Mouse (Mus musculus) liver, adult (tissue): ENCODE results near the gene Tmprss13.

ENCODE experiments used
- GATA4 ChIP-seq: IDR thresholded peaks from 2 replicates; pipeline ENCODE4 v1.6.1; 2014; ENCODE audit warnings: mild to moderate bottlenecking, low read length; ENCODE audit not compliant: insufficient replicate concordance

Tmprss13 gene

GRCm38 (mm10) chr9:45318855-45319254, at the start of gene Tmprss13:
Gene Tmprss13 (plus strand): TSS chr9:45319100.
- TF ChIP-seq GATA4, result no peak

GRCm38 (mm10) chr9:45272213-45272612, 46.7 kb upstream of the Tmprss13 start:
- TF ChIP-seq GATA4, result no peak

- TF ChIP-seq GATA4, result no peak
These were observed 44.7 kb upstream of the Tmprss13 start for GRCm38 (mm10) chr9:45274218-45274617.

- TF ChIP-seq GATA4, result no peak
These were observed 44.3 kb upstream of the Tmprss13 start for GRCm38 (mm10) chr9:45274635-45275034.

- TF ChIP-seq GATA4, result no peak
These were observed 38.8 kb upstream of the Tmprss13 start for GRCm38 (mm10) chr9:45280059-45280458.

GRCm38 (mm10) chr9:45280891-45281290, 38.0 kb upstream of the Tmprss13 start:
- TF ChIP-seq GATA4, result no peak

GRCm38 (mm10) chr9:45282466-45282865, 36.4 kb upstream of the Tmprss13 start:
- no peak for TF ChIP-seq GATA4

- no peak for TF ChIP-seq GATA4
These were observed 27.3 kb upstream of the Tmprss13 start for GRCm38 (mm10) chr9:45291481-45292168.

GRCm38 (mm10) chr9:45294210-45295011, 24.5 kb upstream of the Tmprss13 start:
- TF ChIP-seq GATA4, result no peak

GRCm38 (mm10) chr9:45299231-45300006, 19.5 kb upstream of the Tmprss13 start:
- TF ChIP-seq GATA4, result no peak

GRCm38 (mm10) chr9:45300422-45301104, 18.3 kb upstream of the Tmprss13 start:
- TF ChIP-seq GATA4, result no peak

GRCm38 (mm10) chr9:45301771-45302170, 17.1 kb upstream of the Tmprss13 start:
- TF ChIP-seq GATA4, result no peak

- TF ChIP-seq GATA4, result no peak
These were observed 12.0 kb upstream of the Tmprss13 start for GRCm38 (mm10) chr9:45306746-45307410.

- TF ChIP-seq GATA4, result no peak
These were observed 10.4 kb upstream of the Tmprss13 start for GRCm38 (mm10) chr9:45308521-45308920.

- TF ChIP-seq GATA4, result no peak
These were observed 7.0 kb upstream of the Tmprss13 start for GRCm38 (mm10) chr9:45311858-45312257.

GRCm38 (mm10) chr9:45313913-45314312, 5.0 kb upstream of the Tmprss13 start:
- TF ChIP-seq GATA4, result no peak
